Mouse (Mus musculus): Measurements from ENCODE around the gene Gm45808. TPM values are rescaled to one million over a fixed set of nuclear protein-coding genes. Genes with fewer than 3 reads are reported as not detected.

Gm45808 gene
- polyA plus RNA-seq, 1 experiment from 2014 or later = not detected

DNA sequence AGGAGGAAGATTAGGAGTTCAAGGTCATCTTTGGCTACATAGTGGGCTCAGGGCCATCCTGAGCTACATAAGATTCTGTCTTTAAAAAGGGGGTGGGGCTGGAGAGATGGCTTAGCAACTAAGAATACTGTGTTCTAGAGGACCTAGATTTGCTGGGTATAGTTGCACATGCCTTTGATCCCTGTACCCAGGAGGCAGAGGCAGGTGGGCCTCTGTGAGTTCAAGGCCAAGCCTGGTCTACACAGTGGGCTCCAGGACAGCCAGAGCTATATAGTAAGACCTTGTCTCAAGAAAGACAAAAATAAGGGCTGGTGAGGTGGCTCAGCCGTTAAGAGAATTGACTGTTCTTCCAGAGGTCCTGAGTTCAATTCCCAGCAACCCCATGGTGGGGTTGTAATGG, 36.6 kb downstream of the Gm45808 start:
- Histone ChIP-seq H3K9ac (ENCODE audit: low read depth, low read length) (no peak overlapping the region), H3K4me1 (replicated peaks; ENCODE audit: control insufficient read depth, insufficient read depth, low read length) (no peaks in the 10 kb centered on the region), H3K27ac (ENCODE audit: low read depth, low read length) (no peak overlapping the region), H3K4me2 (replicated peaks; ENCODE audit: low read depth) (no peak overlapping the region), H3K36me3 (ENCODE audit: control insufficient read depth, insufficient read depth) (peaks cover 35% of the 10 kb centered on the region; the same call in 1 of the 2 replicates), H3K27me3 (replicated peaks; ENCODE audit: control insufficient read depth, insufficient read depth, low read length) (no peaks in the 10 kb centered on the region), H3K4me3 (ENCODE audit: low read depth, low read length) (no peak overlapping the region), H3K9me3 (ENCODE audit: control insufficient read depth) (no peaks in the 10 kb centered on the region)
- 90% methylated on average over 1 of the region's 1 CpGs for WGBS
- ATAC-seq = no peak
- no peak for TF ChIP-seq CTCF (IDR thresholded peaks at IDR 0.05; ENCODE audit: low read depth)

DNA sequence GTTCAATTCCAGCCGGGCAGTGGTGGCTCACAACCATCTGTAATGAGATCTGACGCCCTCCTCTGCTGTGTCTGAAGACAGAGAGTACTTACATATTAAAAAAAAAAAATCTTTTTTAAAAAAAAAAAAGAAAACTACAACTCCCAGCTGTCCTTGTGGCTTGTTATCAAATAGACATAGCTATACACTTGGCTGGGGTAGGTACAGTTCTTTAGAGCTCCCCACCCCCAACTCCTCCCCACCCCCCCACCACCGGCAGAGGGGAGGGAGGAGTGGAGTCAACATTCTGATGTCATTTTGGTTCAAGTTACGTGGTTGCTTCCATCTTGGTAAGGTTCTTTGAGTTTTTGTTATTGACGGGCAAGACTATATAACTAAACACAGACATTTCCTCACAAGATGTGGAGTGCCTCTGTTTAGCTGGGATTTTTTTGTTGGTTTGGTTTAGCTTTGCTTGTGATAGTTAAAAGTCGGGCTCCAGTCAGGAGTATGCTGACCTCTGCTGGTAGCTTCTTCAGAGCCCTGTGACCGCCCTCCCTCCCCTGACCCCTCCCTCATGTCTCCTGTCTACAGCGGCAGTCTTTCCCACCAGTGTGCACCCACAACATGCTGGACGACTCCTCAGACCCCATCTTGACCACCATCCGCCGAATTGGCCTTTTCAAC, 39.2 kb downstream of the Gm45808 start:
- H3K4me2 ChIP-seq (replicated peaks; ENCODE audit: low read depth) = no peak overlapping the region
- peaks cover 40% of the 10 kb centered on the region for H3K36me3 ChIP-seq (ENCODE audit: control insufficient read depth, insufficient read depth)
- H3K4me1 ChIP-seq (replicated peaks; ENCODE audit: control insufficient read depth, insufficient read depth, low read length) = no peaks in the 10 kb centered on the region
- H3K9me3 ChIP-seq (ENCODE audit: control insufficient read depth) = no peaks in the 10 kb centered on the region
- TF ChIP-seq CTCF (IDR thresholded peaks at IDR 0.05; ENCODE audit: low read depth) = peak; percentile 78
- H3K4me3 ChIP-seq (ENCODE audit: low read depth, low read length) = no peak overlapping the region
- WGBS = 44% methylated on average over 11 of the region's 11 CpGs
- ATAC-seq = no peak
- no peak overlapping the region for H3K9ac ChIP-seq (ENCODE audit: low read depth, low read length)
- no peak overlapping the region for H3K27ac ChIP-seq (ENCODE audit: low read depth, low read length)
- no peaks in the 10 kb centered on the region for H3K27me3 ChIP-seq (replicated peaks; ENCODE audit: control insufficient read depth, insufficient read depth, low read length)

DNA sequence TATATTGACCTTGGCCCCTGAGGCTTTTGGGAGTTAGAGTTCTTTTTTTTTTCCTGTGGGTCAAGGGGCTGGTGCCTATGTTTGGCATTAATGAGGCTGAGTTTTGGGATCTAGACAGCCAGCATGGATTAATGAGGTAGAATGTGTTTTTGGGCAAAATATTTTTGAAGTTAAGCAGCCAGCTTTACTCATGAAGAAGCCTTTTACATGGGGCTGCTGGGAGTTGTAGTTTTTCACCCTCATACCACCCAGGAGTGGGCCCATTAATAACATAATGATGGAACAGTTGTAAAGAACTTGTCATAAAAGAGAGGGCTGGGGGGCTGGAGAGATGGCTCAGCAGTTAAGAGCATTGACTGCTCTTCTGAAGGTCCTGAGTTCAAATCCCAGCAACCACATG, 40.0 kb downstream of the Gm45808 start:
- no peak overlapping the region for H3K4me3 ChIP-seq (ENCODE audit: low read depth, low read length)
- H3K27me3 ChIP-seq (replicated peaks; ENCODE audit: control insufficient read depth, insufficient read depth, low read length) = no peaks in the 10 kb centered on the region
- TF ChIP-seq CTCF (IDR thresholded peaks at IDR 0.05; ENCODE audit: low read depth) = no peak
- no peaks in the 10 kb centered on the region for H3K4me1 ChIP-seq (replicated peaks; ENCODE audit: control insufficient read depth, insufficient read depth, low read length)
- ATAC-seq = no peak
- no peaks in the 10 kb centered on the region for H3K9me3 ChIP-seq (ENCODE audit: control insufficient read depth)
- H3K4me2 ChIP-seq (replicated peaks; ENCODE audit: low read depth) = no peak overlapping the region
- no peak overlapping the region for H3K27ac ChIP-seq (ENCODE audit: low read depth, low read length)
- H3K9ac ChIP-seq (ENCODE audit: low read depth, low read length) = no peak overlapping the region
- peaks cover 33% of the 10 kb centered on the region for H3K36me3 ChIP-seq (ENCODE audit: control insufficient read depth, insufficient read depth)

DNA sequence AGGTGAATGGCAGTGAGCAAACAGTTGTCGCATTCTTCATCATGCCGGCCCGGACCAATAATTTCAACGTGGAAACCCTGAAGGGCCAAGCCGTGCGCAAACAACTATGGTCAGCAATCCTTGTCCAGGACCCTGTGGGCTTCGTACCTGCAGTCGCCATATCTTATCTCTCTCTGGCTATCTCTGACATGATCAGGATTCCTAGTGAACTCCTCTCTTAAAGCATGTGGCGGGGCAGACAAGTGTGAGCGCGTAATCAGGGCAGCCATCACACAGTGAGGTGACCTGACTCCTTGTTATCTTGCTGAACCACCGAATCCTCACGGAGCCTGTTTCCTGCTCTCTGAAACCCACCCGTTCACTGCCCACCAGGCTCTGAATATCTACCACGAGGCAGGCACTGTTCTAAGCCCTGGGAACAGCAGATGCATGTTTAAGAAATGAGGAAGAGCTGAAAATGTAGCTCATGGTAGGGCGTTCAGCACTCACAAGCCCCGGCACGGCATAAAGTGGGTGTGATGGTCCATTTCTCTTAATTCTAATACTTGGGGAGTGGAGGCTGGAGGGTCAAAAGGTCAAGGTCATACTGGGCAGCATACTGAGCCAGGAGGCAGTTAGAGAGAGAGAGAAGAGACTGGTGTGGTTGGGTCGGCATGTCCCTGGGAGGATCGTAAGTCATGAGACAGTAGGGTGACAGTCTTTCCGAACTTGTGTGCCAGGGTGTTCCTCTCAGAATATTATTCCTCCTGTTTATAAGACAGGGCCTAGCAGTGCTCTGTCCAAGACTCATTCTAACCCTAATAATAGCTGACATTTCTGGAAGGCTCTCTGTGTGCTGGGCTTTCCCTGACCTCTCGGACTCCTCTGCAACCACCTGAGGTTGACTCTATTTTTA, 42.8 kb downstream of the Gm45808 start:
- no peaks in the 10 kb centered on the region for H3K27me3 ChIP-seq (replicated peaks; ENCODE audit: control insufficient read depth, insufficient read depth, low read length)
- H3K9me3 ChIP-seq (ENCODE audit: control insufficient read depth) = no peaks in the 10 kb centered on the region
- H3K27ac ChIP-seq (ENCODE audit: low read depth, low read length) = no peak overlapping the region
- no peak overlapping the region for H3K4me3 ChIP-seq (ENCODE audit: low read depth, low read length)
- H3K36me3 ChIP-seq (ENCODE audit: control insufficient read depth, insufficient read depth) = peaks cover 43% of the 10 kb centered on the region
- ATAC-seq = no peak
- no peaks in the 10 kb centered on the region for H3K4me1 ChIP-seq (replicated peaks; ENCODE audit: control insufficient read depth, insufficient read depth, low read length)
- 73% methylated on average over 22 of the region's 22 CpGs for WGBS
- H3K4me2 ChIP-seq (replicated peaks; ENCODE audit: low read depth) = no peak overlapping the region
- H3K9ac ChIP-seq (ENCODE audit: low read depth, low read length) = no peak overlapping the region
- no peak for TF ChIP-seq CTCF (IDR thresholded peaks at IDR 0.05; ENCODE audit: low read depth)

DNA sequence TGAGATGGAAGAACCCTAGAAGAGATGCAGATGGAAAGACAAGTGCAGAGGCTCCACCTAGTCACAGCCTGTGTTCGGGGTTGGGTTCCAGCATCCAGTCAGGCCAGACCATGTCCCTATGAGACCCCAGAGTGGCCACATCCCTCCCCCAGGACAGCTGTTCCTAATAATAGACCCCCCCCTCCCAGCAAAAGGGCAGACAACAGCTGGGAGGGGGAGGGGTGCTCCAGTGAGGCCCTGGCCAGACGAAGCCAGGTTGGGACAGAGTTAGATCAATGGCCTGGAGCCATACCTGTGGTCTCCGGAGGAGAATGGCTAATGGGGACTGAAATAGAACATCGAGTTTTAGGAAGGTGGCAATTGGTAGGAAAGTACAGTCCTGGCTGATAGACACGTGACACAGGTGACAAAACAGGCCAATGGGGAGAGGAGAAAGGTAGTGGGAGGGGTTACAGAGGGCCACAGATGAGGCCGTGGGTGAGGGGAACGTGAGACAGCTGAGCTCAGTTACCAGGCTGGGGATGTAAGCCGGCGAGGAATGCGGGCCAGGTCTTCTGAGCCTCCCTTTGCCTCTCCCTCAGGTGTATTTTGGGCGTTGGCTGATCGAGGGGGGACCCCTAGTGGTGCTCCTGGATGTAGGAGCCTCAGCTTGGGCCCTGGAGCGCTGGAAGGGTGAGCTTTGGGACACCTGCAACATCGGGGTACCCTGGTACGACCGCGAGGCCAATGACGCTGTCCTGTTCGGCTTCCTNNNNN, 48.9 kb downstream of the Gm45808 start, which contains the start of gene Ruvbl2:
Gene Ruvbl2 (minus strand): TSS at position 576 of the 756 bp plus-strand sequence.
- Histone ChIP-seq H3K4me1 (replicated peaks; ENCODE audit: control insufficient read depth, insufficient read depth, low read length) (peaks cover 4% of the 10 kb centered on the region; the same call in 1 of the 2 replicates), H3K4me3 (ENCODE audit: low read depth, low read length) (no peak within 1 kb of the TSS), H3K9me3 (ENCODE audit: control insufficient read depth) (no peaks in the 10 kb centered on the region), H3K9ac (ENCODE audit: low read depth, low read length) (no peak within 1 kb of the TSS), H3K36me3 (ENCODE audit: control insufficient read depth, insufficient read depth) (peaks cover 25% of the 10 kb centered on the region), H3K27me3 (replicated peaks; ENCODE audit: control insufficient read depth, insufficient read depth, low read length) (no peaks in the 10 kb centered on the region), H3K4me2 (replicated peaks; ENCODE audit: low read depth) (peak within 1 kb of the TSS; percentile 37), H3K27ac (ENCODE audit: low read depth, low read length) (no peak within 1 kb of the TSS)
- TF ChIP-seq CTCF (IDR thresholded peaks at IDR 0.05; ENCODE audit: low read depth) = peak; percentile 68
- ATAC-seq = no peak
- WGBS = 30% methylated on average over 19 of the region's 19 CpGs

DNA sequence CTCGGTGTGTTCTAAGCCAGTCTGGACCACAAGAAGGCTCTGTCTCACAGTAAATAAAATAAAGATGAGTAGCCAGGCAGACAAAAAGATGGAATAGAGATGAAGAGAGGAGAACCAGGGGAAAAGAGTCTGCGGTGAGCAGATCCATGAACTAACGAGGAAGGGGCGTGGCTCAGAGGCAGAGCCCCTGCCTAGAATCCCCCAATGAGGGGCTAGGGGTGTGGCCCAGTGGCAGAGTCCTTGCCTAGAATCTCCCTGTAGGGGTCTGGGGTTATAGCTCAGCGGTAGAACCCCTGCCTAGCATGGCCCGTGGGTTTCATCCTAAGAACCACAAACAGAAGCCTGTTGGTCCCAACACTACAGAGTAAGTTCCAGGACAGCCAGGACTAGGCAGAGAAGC, 49.6 kb downstream of the Gm45808 start:
- no peak overlapping the region for H3K9ac ChIP-seq (ENCODE audit: low read depth, low read length)
- no peak for TF ChIP-seq CTCF (IDR thresholded peaks at IDR 0.05; ENCODE audit: low read depth)
- 63% methylated on average over 6 of the region's 6 CpGs for WGBS
- peaks cover 4% of the 10 kb centered on the region; the same call in 1 of the 2 replicates for H3K4me1 ChIP-seq (replicated peaks; ENCODE audit: control insufficient read depth, insufficient read depth, low read length)
- H3K4me3 ChIP-seq (ENCODE audit: low read depth, low read length) = no peak overlapping the region
- H3K4me2 ChIP-seq (replicated peaks; ENCODE audit: low read depth) = no peak overlapping the region
- H3K9me3 ChIP-seq (ENCODE audit: control insufficient read depth) = no peaks in the 10 kb centered on the region
- ATAC-seq = no peak
- no peak overlapping the region for H3K27ac ChIP-seq (ENCODE audit: low read depth, low read length)
- H3K27me3 ChIP-seq (replicated peaks; ENCODE audit: control insufficient read depth, insufficient read depth, low read length) = no peaks in the 10 kb centered on the region
- H3K36me3 ChIP-seq (ENCODE audit: control insufficient read depth, insufficient read depth) = peaks cover 25% of the 10 kb centered on the region

Data from intestine, postnatal 0 days (tissue).